Mouse (Mus musculus): ENCODE measurements around the gene Sema3e.

Sema3e gene

GRCm38 (mm10) chr5:14206794-14207193 lies 181.7 kb downstream of the Sema3e start:
- no peak for DNase-seq (ENCODE audit: low spot score in 2 of 2)

- no peak for DNase-seq (ENCODE audit: low spot score in 2 of 2)
Observed at GRCm38 (mm10) chr5:14209962-14210361, 184.9 kb downstream of the Sema3e start.

- DNase-seq (ENCODE audit: low spot score in 2 of 2), result no peak
Observed at GRCm38 (mm10) chr5:14216211-14216610, 191.1 kb downstream of the Sema3e start.

- DNase-seq (ENCODE audit: low spot score in 2 of 2), result peak; percentile 40 to 63
Observed at GRCm38 (mm10) chr5:14218677-14219076, 193.6 kb downstream of the Sema3e start.

- DNase-seq (ENCODE audit: low spot score in 2 of 2), result no peak
Observed at GRCm38 (mm10) chr5:14224509-14224908, 199.4 kb downstream of the Sema3e start.

- DNase-seq (ENCODE audit: low spot score in 2 of 2), result no peak
Observed at GRCm38 (mm10) chr5:14231027-14231426, 206.0 kb downstream of the Sema3e start.

- DNase-seq (ENCODE audit: low spot score in 2 of 2), result no peak
Observed at GRCm38 (mm10) chr5:14252583-14252982, 227.5 kb downstream of the Sema3e start.

GRCm38 (mm10) chr5:14253328-14253727 lies 228.3 kb downstream of the Sema3e start:
- peak; percentile 45 to 64 for DNase-seq (ENCODE audit: low spot score in 2 of 2)

- DNase-seq (ENCODE audit: low spot score in 2 of 2), result no peak
Observed at GRCm38 (mm10) chr5:14260156-14260555, 235.1 kb downstream of the Sema3e start.

GRCm38 (mm10) chr5:14267400-14267799 lies 242.3 kb downstream of the Sema3e start:
- no peak for DNase-seq (ENCODE audit: low spot score in 2 of 2)
